Mouse (Mus musculus): ENCODE measurements at regions not wholly inside any gene's neighbourhood (a gene's known extent, or its start where the extent isn't known, plus 50 kb on each side); places are given as distances from the start of the nearest gene placed in this dataset.

DNA sequence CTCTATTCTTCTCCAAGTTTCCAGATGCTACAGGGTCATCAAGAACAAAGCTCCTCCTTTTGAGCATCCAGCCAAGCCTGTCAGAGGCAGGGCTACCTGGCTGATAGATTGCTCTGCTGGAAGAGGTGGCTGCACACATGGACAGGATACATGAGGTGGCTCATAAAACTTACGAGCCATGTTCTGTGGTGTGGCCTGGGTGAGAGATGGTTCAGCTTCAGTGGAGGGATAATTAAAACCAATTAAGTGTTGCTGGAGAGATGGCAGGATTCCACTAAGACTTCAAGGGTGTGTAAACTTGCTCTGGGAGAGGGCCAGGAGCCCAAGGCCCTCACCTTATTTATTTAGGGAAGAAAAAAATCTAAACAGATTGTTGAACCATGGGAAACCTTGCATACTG, 555.6 kb downstream of the Nfib start:
- Histone ChIP-seq H3K27ac (ENCODE audit: insufficient read depth, low read depth, low read length) (no peak overlapping the region), H3K36me3 (ENCODE audit: control insufficient read depth, insufficient read depth, low read length) (no peaks in the 10 kb centered on the region), H3K4me1 (ENCODE audit: control insufficient read depth, insufficient read depth, low read length) (no peaks in the 10 kb centered on the region), H3K4me3 (ENCODE audit: insufficient read depth, low read depth, low read length) (no peak overlapping the region), H3K27me3 (replicated peaks; ENCODE audit: control insufficient read depth, insufficient read depth, low read length) (no peaks in the 10 kb centered on the region)
- DNase-seq: no peak
- TF ChIP-seq CTCF (conservative IDR thresholded peaks at IDR 0.05; ENCODE audit: insufficient read depth, insufficient read length, low read depth, low read length) (no peak), POLR2A (IDR thresholded peaks at IDR 0.05; ENCODE audit: low read depth, low read length) (no peak)
- 45% methylated on average over 1 of the region's 1 CpGs for WGBS

DNA sequence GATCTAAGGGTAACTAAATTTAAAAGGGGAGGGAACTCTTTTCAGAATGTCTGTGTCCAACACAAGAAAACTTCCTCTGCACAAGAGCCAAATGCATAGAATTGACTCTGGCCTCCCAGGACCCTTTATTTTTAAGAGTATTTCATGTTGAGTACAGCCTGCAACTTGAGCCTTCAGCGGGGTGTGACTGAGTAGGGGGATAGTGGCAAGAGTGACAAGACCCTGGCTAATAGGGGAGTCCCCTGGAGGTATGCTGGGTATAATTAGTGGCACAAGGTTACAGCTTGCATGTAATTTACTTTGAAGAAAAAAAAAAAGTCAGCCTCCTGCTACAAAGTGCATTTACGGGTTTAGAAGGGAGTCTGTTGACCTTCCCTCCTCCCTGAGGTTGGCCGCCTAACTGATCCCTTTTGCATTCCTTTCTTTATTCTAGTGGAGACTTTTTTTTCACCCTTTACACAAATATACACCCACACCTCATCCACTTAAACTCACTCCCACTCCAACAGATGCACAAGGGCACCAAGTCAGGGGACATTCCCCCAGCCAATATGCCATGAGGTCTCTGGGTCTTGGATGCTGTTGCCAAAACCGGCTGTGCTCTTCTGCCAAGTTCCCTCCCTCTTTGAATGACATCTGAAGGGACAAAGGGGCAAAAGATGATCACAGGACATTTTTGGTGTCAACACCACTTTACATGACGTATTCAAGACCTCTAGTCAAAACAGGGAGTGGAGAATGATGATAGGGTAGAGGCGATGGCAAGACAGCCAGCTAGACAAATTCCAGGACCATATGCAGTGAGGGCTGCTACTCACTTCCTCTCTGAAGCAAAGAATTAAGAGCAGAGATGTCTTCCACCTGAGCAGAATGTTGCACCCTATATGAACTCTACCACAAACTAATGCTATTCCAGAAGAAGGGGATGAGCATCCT, 557.2 kb downstream of the Nfib start:
- Histone ChIP-seq H3K36me3 (ENCODE audit: control insufficient read depth, insufficient read depth, low read length) (no peaks in the 10 kb centered on the region), H3K4me3 (ENCODE audit: insufficient read depth, low read depth, low read length) (no peak overlapping the region), H3K27ac (ENCODE audit: insufficient read depth, low read depth, low read length) (no peak overlapping the region), H3K27me3 (replicated peaks; ENCODE audit: control insufficient read depth, insufficient read depth, low read length) (no peaks in the 10 kb centered on the region), H3K4me1 (ENCODE audit: control insufficient read depth, insufficient read depth, low read length) (no peaks in the 10 kb centered on the region)
- TF ChIP-seq POLR2A (IDR thresholded peaks at IDR 0.05; ENCODE audit: low read depth, low read length) (no peak), CTCF (conservative IDR thresholded peaks at IDR 0.05; ENCODE audit: insufficient read depth, insufficient read length, low read depth, low read length) (no peak)
- DNase-seq: no peak
- 36% methylated on average over 6 of the region's 6 CpGs for WGBS

DNA sequence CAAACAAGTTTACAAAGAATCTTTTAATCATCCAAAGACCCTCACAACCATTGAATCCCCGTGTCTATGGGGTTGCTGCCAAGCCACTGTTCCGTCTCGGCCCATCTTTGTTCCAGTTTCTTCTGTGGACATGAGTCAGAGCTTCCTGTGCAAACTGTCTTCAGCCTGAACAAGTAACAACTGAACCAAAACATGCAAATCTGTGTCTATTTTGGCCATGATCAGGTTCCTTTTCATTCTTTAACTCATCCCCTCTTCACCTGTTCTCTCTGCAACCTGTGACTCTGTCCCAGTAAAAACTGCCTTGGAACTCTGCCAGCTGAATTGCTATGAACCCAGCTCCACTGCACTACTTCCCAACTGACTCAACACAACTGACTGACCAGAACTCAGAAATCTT, 563.2 kb downstream of the Nfib start:
- Histone ChIP-seq H3K36me3 (ENCODE audit: control insufficient read depth, insufficient read depth, low read length) (no peaks in the 10 kb centered on the region), H3K27me3 (replicated peaks; ENCODE audit: control insufficient read depth, insufficient read depth, low read length) (no peaks in the 10 kb centered on the region), H3K4me1 (ENCODE audit: control insufficient read depth, insufficient read depth, low read length) (no peaks in the 10 kb centered on the region), H3K4me3 (ENCODE audit: insufficient read depth, low read depth, low read length) (no peak overlapping the region), H3K27ac (ENCODE audit: insufficient read depth, low read depth, low read length) (no peak overlapping the region)
- peak; percentile 12 for DNase-seq
- TF ChIP-seq CTCF (conservative IDR thresholded peaks at IDR 0.05; ENCODE audit: insufficient read depth, insufficient read length, low read depth, low read length) (no peak), POLR2A (IDR thresholded peaks at IDR 0.05; ENCODE audit: low read depth, low read length) (no peak)
- WGBS: 76% methylated on average over 3 of the region's 3 CpGs

DNA sequence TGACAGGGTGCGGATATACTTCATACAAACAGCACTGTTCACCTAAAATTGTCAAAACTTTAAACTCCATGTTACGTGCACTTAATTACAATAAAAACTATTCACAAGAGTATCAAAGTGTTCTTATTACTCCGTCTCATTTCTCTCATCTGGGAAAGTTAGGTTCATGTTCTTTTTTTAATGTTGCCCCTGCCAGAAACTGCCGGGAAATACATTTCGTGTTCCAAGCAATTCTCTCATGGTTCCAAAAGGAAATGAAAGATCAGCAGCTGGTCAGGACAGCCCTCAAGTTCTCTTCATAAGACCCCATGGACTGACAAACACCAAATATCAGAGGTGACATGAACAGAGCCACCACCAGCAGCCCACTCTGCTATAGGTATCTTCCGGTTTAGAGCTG, 565.7 kb downstream of the Nfib start:
- Histone ChIP-seq H3K27me3 (replicated peaks; ENCODE audit: control insufficient read depth, insufficient read depth, low read length) (no peaks in the 10 kb centered on the region), H3K4me1 (ENCODE audit: control insufficient read depth, insufficient read depth, low read length) (no peaks in the 10 kb centered on the region), H3K4me3 (ENCODE audit: insufficient read depth, low read depth, low read length) (no peak overlapping the region), H3K36me3 (ENCODE audit: control insufficient read depth, insufficient read depth, low read length) (no peaks in the 10 kb centered on the region), H3K27ac (ENCODE audit: insufficient read depth, low read depth, low read length) (no peak overlapping the region)
- no peak for TF ChIP-seq CTCF (conservative IDR thresholded peaks at IDR 0.05; ENCODE audit: insufficient read depth, insufficient read length, low read depth, low read length)
- no peak for TF ChIP-seq POLR2A (IDR thresholded peaks at IDR 0.05; ENCODE audit: low read depth, low read length)
- DNase-seq: no peak
- 92% methylated on average over 6 of the region's 6 CpGs for WGBS

DNA sequence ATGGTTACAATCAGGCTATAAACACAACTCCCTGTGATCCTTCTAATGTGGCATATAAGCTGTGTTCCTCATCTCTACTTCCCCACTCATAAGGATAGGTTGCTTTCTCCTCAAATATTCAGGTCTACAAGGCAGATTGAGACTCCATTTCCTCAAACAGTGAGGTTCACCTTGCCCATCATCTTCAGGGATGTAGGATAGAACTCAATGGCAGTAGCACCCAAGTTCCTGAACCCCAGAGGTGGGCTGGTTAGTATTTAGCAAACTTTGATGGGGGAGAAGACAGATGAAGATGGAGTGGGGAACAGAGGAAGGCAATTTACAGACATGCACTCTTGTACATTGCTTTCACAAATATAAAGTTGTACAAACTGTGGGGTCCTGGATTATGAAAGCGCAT, 566.5 kb downstream of the Nfib start:
- Histone ChIP-seq H3K27me3 (replicated peaks; ENCODE audit: control insufficient read depth, insufficient read depth, low read length) (no peaks in the 10 kb centered on the region), H3K27ac (ENCODE audit: insufficient read depth, low read depth, low read length) (no peak overlapping the region), H3K4me1 (ENCODE audit: control insufficient read depth, insufficient read depth, low read length) (no peaks in the 10 kb centered on the region), H3K36me3 (ENCODE audit: control insufficient read depth, insufficient read depth, low read length) (no peaks in the 10 kb centered on the region), H3K4me3 (ENCODE audit: insufficient read depth, low read depth, low read length) (no peak overlapping the region)
- 96% methylated on average over 1 of the region's 1 CpGs for WGBS
- TF ChIP-seq CTCF (conservative IDR thresholded peaks at IDR 0.05; ENCODE audit: insufficient read depth, insufficient read length, low read depth, low read length) (no peak), POLR2A (IDR thresholded peaks at IDR 0.05; ENCODE audit: low read depth, low read length) (no peak)
- no peak for DNase-seq

DNA sequence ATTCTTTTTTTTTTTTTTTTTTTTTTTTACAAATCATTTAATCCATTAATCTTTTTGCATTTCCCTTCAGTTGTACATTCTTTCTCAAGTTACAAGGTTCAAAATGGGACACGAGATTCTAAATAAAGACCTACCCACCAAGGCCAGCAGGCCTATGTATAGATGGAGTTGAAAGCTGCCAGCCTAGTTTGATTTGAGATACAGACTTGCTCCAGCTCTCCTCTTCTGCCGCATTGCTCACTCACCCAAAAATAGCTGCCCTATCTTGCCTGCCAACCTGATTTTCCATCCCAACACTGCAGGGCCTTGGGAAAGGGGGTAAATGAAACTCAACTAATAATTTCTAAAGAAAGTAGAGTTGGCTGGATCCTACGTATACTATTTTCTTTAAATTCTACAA, 572.7 kb downstream of the Nfib start:
- TF ChIP-seq POLR2A (IDR thresholded peaks at IDR 0.05; ENCODE audit: low read depth, low read length) (no peak), CTCF (conservative IDR thresholded peaks at IDR 0.05; ENCODE audit: insufficient read depth, insufficient read length, low read depth, low read length) (no peak)
- H3K27me3 ChIP-seq (replicated peaks; ENCODE audit: control insufficient read depth, insufficient read depth, low read length): no peaks in the 10 kb centered on the region
- no peak overlapping the region for H3K27ac ChIP-seq (ENCODE audit: insufficient read depth, low read depth, low read length)
- no peaks in the 10 kb centered on the region for H3K36me3 ChIP-seq (ENCODE audit: control insufficient read depth, insufficient read depth, low read length)
- no peak overlapping the region for H3K4me3 ChIP-seq (ENCODE audit: insufficient read depth, low read depth, low read length)
- WGBS: 75% methylated on average over 3 of the region's 3 CpGs
- DNase-seq: no peak
- H3K4me1 ChIP-seq (ENCODE audit: control insufficient read depth, insufficient read depth, low read length): no peaks in the 10 kb centered on the region

DNA sequence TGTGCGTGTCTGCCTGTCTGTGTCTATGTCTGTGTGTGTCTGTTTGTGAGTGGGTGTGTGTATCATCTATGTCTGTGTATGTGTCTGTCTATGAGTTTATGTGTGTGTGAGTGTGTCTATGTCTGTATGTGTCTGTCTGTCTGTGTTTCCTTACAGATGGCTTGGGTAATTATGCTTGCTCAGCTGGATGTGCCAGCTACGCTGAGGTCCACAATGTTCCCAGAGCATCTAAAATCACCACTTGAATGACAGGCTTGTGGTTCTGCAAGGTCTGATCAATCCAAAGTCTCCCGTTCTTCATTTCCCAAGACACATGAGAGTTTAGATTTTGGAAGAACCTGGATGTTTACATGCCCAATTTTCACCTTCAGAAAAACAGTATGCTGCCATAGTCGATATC, 573.2 kb downstream of the Nfib start:
- 95% methylated on average over 4 of the region's 4 CpGs for WGBS
- Histone ChIP-seq H3K4me1 (ENCODE audit: control insufficient read depth, insufficient read depth, low read length) (no peaks in the 10 kb centered on the region), H3K27ac (ENCODE audit: insufficient read depth, low read depth, low read length) (no peak overlapping the region), H3K4me3 (ENCODE audit: insufficient read depth, low read depth, low read length) (no peak overlapping the region), H3K27me3 (replicated peaks; ENCODE audit: control insufficient read depth, insufficient read depth, low read length) (no peaks in the 10 kb centered on the region), H3K36me3 (ENCODE audit: control insufficient read depth, insufficient read depth, low read length) (no peaks in the 10 kb centered on the region)
- TF ChIP-seq POLR2A (IDR thresholded peaks at IDR 0.05; ENCODE audit: low read depth, low read length) (no peak), CTCF (conservative IDR thresholded peaks at IDR 0.05; ENCODE audit: insufficient read depth, insufficient read length, low read depth, low read length) (no peak)
- no peak for DNase-seq

Measured in kidney, adult 2 months (tissue).